Mouse (Mus musculus) forebrain, embryonic 16.5 days (tissue): ENCODE measurements at regions not wholly inside any gene's neighbourhood (a gene's known extent, or its start where the extent isn't known, plus 50 kb on each side); places are given as distances from the start of the nearest gene placed in this dataset.
A peak's percentile ranks its signal among the peaks of the same experiment; 100 is the strongest.

ENCODE experiments used
- ATAC-seq: fragments of 200-750 bp; cut with Nextera tagmentation; 2 replicates; pipeline ENCODE4 v1.8.0; 2017; ENCODE audit warnings: mild to moderate bottlenecking, moderate library complexity
- H3K27ac ChIP-seq: fragments of 300-500 bp; sonication (generic); 2 replicates; pipeline ENCODE4 v1.5.1; 2014; ENCODE audit warnings: low read length, control low read depth
- H3K27me3 ChIP-seq: fragments of 300-500 bp; sonication (generic); replicated peaks from 2 replicates; pipeline ENCODE4 v1.6.1; 2014; ENCODE audit warnings: low read length; ENCODE audit not compliant: control insufficient read depth, insufficient read depth
- H3K36me3 ChIP-seq: fragments of 300-500 bp; sonication (generic); 2 replicates; pipeline ENCODE4 v1.6.1; 2014; ENCODE audit not compliant: control insufficient read depth, insufficient read depth
- H3K4me1 ChIP-seq: fragments of 300-500 bp; sonication (generic); replicated peaks from 2 replicates; pipeline ENCODE4 v1.6.1; 2014; ENCODE audit warnings: low read length; ENCODE audit not compliant: control insufficient read depth, insufficient read depth
- H3K4me2 ChIP-seq: fragments of 300-500 bp; sonication (generic); 2 replicates; pipeline ENCODE4 v1.6.1; 2014; ENCODE audit warnings: mild to moderate bottlenecking, low read length, control low read depth
- H3K4me3 ChIP-seq: fragments of 300-500 bp; sonication (generic); replicated peaks from 2 replicates; pipeline ENCODE4 v1.5.1; 2014; ENCODE audit warnings: mild to moderate bottlenecking, low read length, control low read depth
- H3K9ac ChIP-seq: fragments of 300-500 bp; sonication (generic); replicated peaks from 2 replicates; pipeline ENCODE4 v1.6.1; 2014; ENCODE audit warnings: low read depth, low read length, control low read depth
- H3K9me3 ChIP-seq: fragments of 300-500 bp; sonication (generic); 2 replicates; pipeline ENCODE4 v1.6.1; 2016; ENCODE audit warnings: low read length; ENCODE audit not compliant: control insufficient read depth
- WGBS: fragments of 180-500 bp; shearing (Covaris S2); extraction: QIAGEN DNeasy Blood & Tissue Kit; methylation state at CpG from one replicate; pipeline ENCODE4 v1.1.7; 2014; 5-methylcytosine and 5-hydroxymethylcytosine counted together

DNA sequence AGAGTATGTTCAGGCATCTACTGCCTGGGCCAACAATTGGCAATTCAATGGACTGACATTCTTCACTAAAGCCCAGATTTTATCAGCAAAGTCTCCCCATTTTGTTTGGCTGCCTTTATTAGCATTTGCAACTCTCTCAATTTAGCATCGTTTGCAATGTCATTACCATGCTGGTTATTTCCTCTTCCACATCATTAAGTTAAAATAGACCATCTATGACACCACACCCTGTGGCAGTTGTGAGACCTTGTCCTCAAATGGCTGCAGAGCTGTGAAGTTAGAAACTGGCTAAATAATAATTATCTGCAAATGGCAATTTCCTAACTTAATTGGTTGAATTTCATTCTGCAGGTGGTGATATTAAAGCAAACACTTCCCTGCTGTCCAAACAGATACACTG lies 381.8 kb downstream of the H2al1n start:
- no peaks in the 10 kb centered on the region for H3K36me3 ChIP-seq
- H3K27ac ChIP-seq: no peak overlapping the region
- no peaks in the 10 kb centered on the region for H3K27me3 ChIP-seq
- no peak overlapping the region for H3K9ac ChIP-seq
- H3K4me2 ChIP-seq: no peak overlapping the region
- ATAC-seq: no peak
- no peaks in the 10 kb centered on the region for H3K4me1 ChIP-seq
- no peak overlapping the region for H3K4me3 ChIP-seq
- 14% methylated on average over 1 of the region's 1 CpGs for WGBS
- H3K9me3 ChIP-seq: no peaks in the 10 kb centered on the region

DNA sequence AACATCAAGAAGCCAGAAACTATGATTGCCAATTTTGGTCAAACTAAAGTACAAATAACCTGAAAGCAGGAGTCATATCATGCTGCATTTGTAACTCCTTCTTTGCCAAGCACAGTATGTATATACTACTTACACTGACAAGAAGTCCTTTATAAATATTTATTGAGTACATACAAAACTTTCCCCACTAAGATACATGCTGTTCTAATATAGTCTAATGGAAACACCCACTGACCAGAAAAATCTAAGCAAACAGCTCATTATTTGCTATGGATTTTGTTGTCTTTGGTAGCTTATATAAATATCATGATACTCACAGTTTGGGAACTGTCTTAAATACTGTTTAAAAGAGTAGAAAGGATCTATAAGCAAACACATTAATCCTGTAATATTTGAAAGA lies 385.9 kb downstream of the H2al1n start:
- no peaks in the 10 kb centered on the region for H3K27me3 ChIP-seq
- no peaks in the 10 kb centered on the region for H3K4me1 ChIP-seq
- no peaks in the 10 kb centered on the region for H3K9me3 ChIP-seq
- no peaks in the 10 kb centered on the region for H3K36me3 ChIP-seq
- no peak for ATAC-seq
- H3K27ac ChIP-seq: no peak overlapping the region
- H3K4me2 ChIP-seq: no peak overlapping the region
- no peak overlapping the region for H3K9ac ChIP-seq
- H3K4me3 ChIP-seq: no peak overlapping the region

DNA sequence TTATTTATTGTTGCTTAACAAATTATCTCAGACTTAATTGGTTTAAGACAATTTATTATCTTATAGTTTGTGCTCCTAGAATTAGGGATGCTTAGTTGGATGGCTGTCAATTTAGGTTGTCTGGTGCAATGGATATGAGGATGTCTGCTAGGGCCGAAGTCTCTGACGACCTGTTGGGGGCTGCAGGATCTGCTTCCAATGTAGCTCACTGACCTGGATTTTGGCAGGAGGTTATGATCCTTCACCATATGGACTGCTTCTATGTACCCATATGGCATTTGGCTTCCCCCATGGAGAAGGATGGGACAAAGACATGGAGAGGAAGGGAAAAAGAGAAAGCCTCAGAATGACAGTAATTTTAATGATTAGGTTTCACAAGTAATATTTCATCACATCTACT lies 391.0 kb downstream of the H2al1n start:
- ATAC-seq: no peak
- no peaks in the 10 kb centered on the region for H3K27me3 ChIP-seq
- no peaks in the 10 kb centered on the region for H3K4me1 ChIP-seq
- H3K27ac ChIP-seq: no peak overlapping the region
- H3K9ac ChIP-seq: no peak overlapping the region
- WGBS: 94% methylated on average over 2 of the region's 2 CpGs
- H3K4me3 ChIP-seq: no peak overlapping the region
- H3K4me2 ChIP-seq: no peak overlapping the region
- no peaks in the 10 kb centered on the region for H3K36me3 ChIP-seq
- no peaks in the 10 kb centered on the region for H3K9me3 ChIP-seq

DNA sequence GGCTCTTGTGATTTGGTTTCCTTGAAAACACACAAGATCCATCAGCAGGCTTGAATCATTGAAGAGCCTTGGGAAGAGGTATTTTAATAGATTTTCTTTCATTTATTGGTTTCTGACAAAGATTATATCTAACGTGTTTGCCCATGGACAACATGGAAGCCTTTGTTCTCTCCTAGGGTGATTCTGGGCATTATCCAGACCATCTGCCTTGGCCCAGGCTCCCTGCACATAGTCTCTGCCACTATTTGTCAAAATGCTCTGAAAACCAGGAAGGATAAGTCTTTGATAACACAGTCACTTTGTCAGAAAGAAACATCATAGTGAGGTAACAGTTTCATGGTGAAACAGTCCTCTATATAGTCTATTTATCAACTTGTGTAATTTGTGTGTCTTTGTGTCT lies 398.2 kb downstream of the H2al1n start:
- Histone ChIP-seq H3K9ac (no peak overlapping the region), H3K4me2 (no peak overlapping the region), H3K27ac (no peak overlapping the region), H3K9me3 (no peaks in the 10 kb centered on the region), H3K27me3 (no peaks in the 10 kb centered on the region), H3K36me3 (no peaks in the 10 kb centered on the region), H3K4me3 (no peak overlapping the region), H3K4me1 (no peaks in the 10 kb centered on the region)
- no peak for ATAC-seq
- 84% methylated on average over 1 of the region's 1 CpGs for WGBS

DNA sequence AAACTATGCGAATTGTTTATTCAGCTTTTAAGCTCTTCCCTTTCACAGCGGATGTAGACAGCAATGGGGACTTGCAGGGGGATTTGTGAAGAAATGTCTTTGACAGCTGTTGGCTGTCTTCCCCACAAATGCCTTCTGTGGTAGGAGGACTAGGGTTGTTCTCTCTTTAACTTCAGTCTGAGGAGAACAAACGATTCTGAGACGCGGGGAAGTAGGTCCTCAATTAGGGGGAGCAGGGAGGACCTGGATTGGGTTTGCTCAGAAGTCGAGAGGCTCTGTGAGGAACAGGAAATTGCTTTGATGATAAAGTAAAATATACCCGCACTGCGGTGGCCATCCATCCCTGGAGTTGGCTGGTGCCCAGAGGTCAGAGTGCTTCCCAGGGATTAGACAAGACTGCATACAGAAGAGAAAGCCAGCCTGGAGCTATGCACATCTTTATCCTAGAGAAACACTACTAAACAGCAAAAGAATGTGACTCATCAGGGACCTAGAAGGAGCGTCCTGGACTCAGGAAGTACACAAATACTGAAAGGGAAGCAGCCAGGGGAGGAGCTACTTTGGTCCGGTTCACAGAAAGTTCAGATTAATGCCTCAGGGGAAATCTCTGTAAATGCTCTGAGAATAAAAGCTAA lies 417.4 kb downstream of the H2al1n start:
- H3K27ac ChIP-seq: no peak overlapping the region
- H3K4me2 ChIP-seq: no peak overlapping the region
- H3K9me3 ChIP-seq: no peaks in the 10 kb centered on the region
- ATAC-seq: no peak
- H3K4me3 ChIP-seq: no peak overlapping the region
- H3K9ac ChIP-seq: no peak overlapping the region
- 27% methylated on average over 10 of the region's 10 CpGs for WGBS
- no peaks in the 10 kb centered on the region for H3K27me3 ChIP-seq
- H3K36me3 ChIP-seq: no peaks in the 10 kb centered on the region
- no peaks in the 10 kb centered on the region for H3K4me1 ChIP-seq

DNA sequence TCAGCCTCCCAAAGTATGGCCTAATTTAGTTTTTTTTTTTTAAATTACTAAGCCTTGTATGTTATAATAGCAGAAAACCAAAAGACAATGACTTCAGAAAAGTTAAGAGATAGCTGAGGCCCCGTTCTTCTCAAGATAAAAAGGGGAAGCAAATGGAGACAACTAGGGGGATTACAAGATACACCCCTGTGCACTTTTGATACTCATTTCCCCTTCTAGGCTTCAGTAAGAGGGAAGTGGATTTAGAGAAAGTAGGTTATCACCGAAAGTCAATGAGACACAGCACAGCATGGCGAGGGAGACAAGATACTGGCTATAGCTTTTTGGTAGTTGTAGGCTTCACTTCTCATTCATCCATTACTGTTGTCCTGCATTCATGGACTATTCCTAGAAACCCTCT lies 428.4 kb downstream of the H2al1n start:
- H3K4me3 ChIP-seq: no peak overlapping the region
- H3K27ac ChIP-seq: no peak overlapping the region
- 92% methylated on average over 3 of the region's 3 CpGs for WGBS
- H3K4me2 ChIP-seq: no peak overlapping the region
- no peaks in the 10 kb centered on the region for H3K9me3 ChIP-seq
- no peak for ATAC-seq
- H3K9ac ChIP-seq: no peak overlapping the region
- H3K4me1 ChIP-seq: no peaks in the 10 kb centered on the region
- H3K27me3 ChIP-seq: no peaks in the 10 kb centered on the region
- no peaks in the 10 kb centered on the region for H3K36me3 ChIP-seq

DNA sequence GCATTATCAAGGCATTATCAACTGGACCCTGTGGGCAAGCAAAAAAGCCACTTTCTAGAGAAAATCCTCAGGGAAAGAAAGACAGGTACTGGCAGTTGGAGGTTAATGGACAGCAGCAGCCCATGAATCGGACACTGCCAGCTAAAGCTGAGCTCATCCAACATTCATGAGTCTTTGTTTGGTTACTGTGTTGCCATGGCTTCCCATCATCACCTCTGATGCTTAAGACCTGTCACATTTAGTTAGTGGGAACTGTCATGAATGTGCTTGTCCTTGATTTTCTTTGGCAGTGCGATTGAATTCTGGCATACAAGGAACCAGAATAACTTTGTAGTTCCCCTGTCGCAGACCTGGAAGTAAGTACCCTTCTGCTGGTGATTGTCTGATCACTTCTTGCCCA lies 453.9 kb downstream of the H2al1n start:
- Histone ChIP-seq H3K9me3 (no peaks in the 10 kb centered on the region; the same call in 1 of the 2 replicates), H3K4me1 (no peaks in the 10 kb centered on the region), H3K9ac (no peak overlapping the region), H3K27me3 (no peaks in the 10 kb centered on the region), H3K4me2 (no peak overlapping the region), H3K4me3 (no peak overlapping the region), H3K36me3 (no peaks in the 10 kb centered on the region), H3K27ac (no peak overlapping the region)
- ATAC-seq: 0 out of 2 replicates have a peak, but pooled peaks have one; percentile 36
- 42% methylated on average over 3 of the region's 3 CpGs for WGBS

DNA sequence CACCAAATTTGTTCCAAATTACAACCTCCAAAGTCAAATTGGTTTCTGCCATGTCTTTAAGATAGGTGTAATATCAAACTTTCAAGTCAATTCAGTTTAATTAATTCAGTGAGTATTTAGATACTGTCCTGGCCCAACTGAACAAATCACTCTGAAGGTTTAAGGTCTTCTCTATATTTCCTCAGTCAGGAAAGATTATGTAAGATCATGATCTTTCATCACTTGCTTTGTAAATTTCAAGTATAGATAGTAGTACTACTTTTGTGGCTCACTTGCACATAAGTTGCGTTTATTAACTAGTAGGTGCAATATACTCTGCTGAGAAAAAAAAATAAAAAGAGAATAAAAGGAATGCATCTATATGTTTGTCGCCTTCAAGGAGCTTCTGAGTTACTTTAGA lies 485.4 kb downstream of the H2al1n start:
- Histone ChIP-seq H3K9ac (no peak overlapping the region), H3K27ac (no peak overlapping the region), H3K4me1 (no peaks in the 10 kb centered on the region), H3K4me2 (no peak overlapping the region), H3K27me3 (no peaks in the 10 kb centered on the region), H3K9me3 (no peaks in the 10 kb centered on the region), H3K36me3 (no peaks in the 10 kb centered on the region), H3K4me3 (no peak overlapping the region)
- ATAC-seq: no peak
- WGBS: 87% methylated on average over 2 of the region's 2 CpGs

DNA sequence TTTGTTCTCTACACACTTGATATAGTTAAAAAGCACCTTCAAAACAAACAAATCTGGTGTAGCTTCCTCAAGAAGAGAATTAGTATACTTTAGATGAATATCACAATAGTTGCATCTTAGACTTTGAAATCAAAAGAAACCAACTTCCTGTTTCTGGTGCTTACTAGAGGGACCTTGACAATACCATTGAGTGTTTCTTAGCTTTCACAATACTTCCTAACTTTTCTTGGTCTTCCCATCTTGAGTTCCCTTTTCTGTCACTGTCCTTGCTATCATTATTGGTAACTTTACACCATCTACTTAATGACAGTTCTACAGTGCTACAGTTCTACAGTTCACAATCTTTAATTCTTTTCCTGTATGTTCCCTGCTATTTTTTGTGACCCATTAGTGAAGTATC lies 528.1 kb downstream of the H2al1n start:
- no peaks in the 10 kb centered on the region for H3K4me1 ChIP-seq
- H3K4me2 ChIP-seq: no peak overlapping the region
- ATAC-seq: no peak

More for the DNA sequence above, 528.1 kb downstream of the H2al1n start:
- no peaks in the 10 kb centered on the region for H3K27me3 ChIP-seq
- no peaks in the 10 kb centered on the region for H3K36me3 ChIP-seq
- H3K9ac ChIP-seq: no peak overlapping the region
- no peaks in the 10 kb centered on the region for H3K9me3 ChIP-seq
- H3K4me3 ChIP-seq: no peak overlapping the region
- no peak overlapping the region for H3K27ac ChIP-seq
